Mouse (Mus musculus) bone marrow macrophage, adult 2 months (primary cell): ENCODE results near the gene Plin2.

Source experiments
- CTCF ChIP-seq: IDR thresholded peaks from 2 replicates; pipeline ENCODE4 v1.5.1; 2012; ENCODE audit warnings: low read depth, mild to moderate bottlenecking, low read length, moderate library complexity
- POLR2A ChIP-seq: IDR thresholded peaks from 2 replicates; pipeline ENCODE4 v1.6.1; 2012; ENCODE audit warnings: mild to moderate bottlenecking, low read depth, low read length, borderline replicate concordance

GRCm38 (mm10) chr4:86668290-86669000 is 1.4 kb downstream of the Plin2 start:
- TF ChIP-seq CTCF (0 out of 2 replicates have a peak, but pooled peaks have one; percentile 11), POLR2A (no peak)
